Mouse (Mus musculus) embryonic facial prominence, embryonic 11.5 days (tissue): ENCODE measurements around the gene Pdxdc1. TPM values are rescaled to one million over a fixed set of nuclear protein-coding genes. Genes with fewer than 3 reads are reported as not detected.

Experiments
- ATAC-seq: fragments of 200-750 bp; cut with Nextera tagmentation; replicated peaks from 2 replicates; pipeline ENCODE4 v1.8.0; 2017; ENCODE audit warnings: low read depth; ENCODE audit not compliant: insufficient number of reproducible peaks, low FRiP score, low TSS enrichment
- DNase-seq: peaks from one replicate; pipeline ENCODE4 v3.0.0-alpha.2; 2015; ENCODE audit warnings: low spot score
- H3K27ac ChIP-seq: fragments of 300-500 bp; sonication (generic); replicated peaks from 2 replicates; pipeline ENCODE4 v1.5.1; 2014; ENCODE audit warnings: mild to moderate bottlenecking, low read depth, low read length, control low read depth
- H3K27me3 ChIP-seq: fragments of 300-500 bp; sonication (generic); 2 replicates; pipeline ENCODE4 v1.6.1; 2014; ENCODE audit warnings: mild to moderate bottlenecking, low read length, moderate library complexity, mixed read lengths; ENCODE audit not compliant: control insufficient read depth, insufficient read depth
- H3K36me3 ChIP-seq: fragments of 300-500 bp; sonication (generic); replicated peaks from 2 replicates; pipeline ENCODE4 v1.6.1; 2014; ENCODE audit warnings: low read depth, mild to moderate bottlenecking, low read length, moderate library complexity, mixed read lengths; ENCODE audit not compliant: control insufficient read depth, insufficient read depth
- H3K4me1 ChIP-seq: fragments of 300-500 bp; sonication (generic); 2 replicates; pipeline ENCODE4 v1.6.1; 2014; ENCODE audit warnings: low read length, mixed read lengths; ENCODE audit not compliant: control insufficient read depth, insufficient read depth
- H3K4me2 ChIP-seq: fragments of 300-500 bp; sonication (generic); 2 replicates; pipeline ENCODE4 v1.6.1; 2014; ENCODE audit warnings: low read depth, mild to moderate bottlenecking, control low read depth, low read length, moderate library complexity
- H3K4me3 ChIP-seq: fragments of 300-500 bp; sonication (generic); 2 replicates; pipeline ENCODE4 v1.5.1; 2014; ENCODE audit warnings: low read depth, low read length, control low read depth
- H3K9ac ChIP-seq: fragments of 300-500 bp; sonication (generic); replicated peaks from 2 replicates; pipeline ENCODE4 v1.6.1; 2014; ENCODE audit warnings: mild to moderate bottlenecking, control low read depth, low read length
- H3K9me3 ChIP-seq: fragments of 300-500 bp; sonication (generic); replicated peaks from 2 replicates; pipeline ENCODE4 v1.6.1; 2016; ENCODE audit warnings: mild to moderate bottlenecking, low read length, inconsistent platforms, mixed read lengths; ENCODE audit not compliant: control insufficient read depth
- WGBS: fragments of 180-500 bp; shearing (Covaris S2); extraction: QIAGEN DNeasy Blood & Tissue Kit; methylation state at CpG from one replicate; pipeline ENCODE4 v1.1.7; 2014; 5-methylcytosine and 5-hydroxymethylcytosine counted together
- polyA plus RNA-seq: library from polyadenylated mRNA; unstranded; fragments of >200 nt; fragmentation: Nextera tagmentation; extraction: Ambion mirVana; gene quantifications from 2 replicates; pipeline ENCODE4 v1.2.1, GENCODE M21; 2014

Pdxdc1 gene
- polyA plus RNA-seq, 1 experiment from 2014 or later = 91.2 TPM

GRCm38 (mm10) chr16:13846675-13847074 lies 56.3 kb downstream of the Pdxdc1 start:
- 90% methylated on average over 1 of the region's 1 CpGs for WGBS
- ATAC-seq (no peak), DNase-seq (no peak)
- H3K27ac ChIP-seq = no peak overlapping the region
- H3K9ac ChIP-seq = no peak overlapping the region
- no peak overlapping the region for H3K4me3 ChIP-seq
- H3K9me3 ChIP-seq = no peaks in the 10 kb centered on the region
- no peak overlapping the region for H3K4me2 ChIP-seq
- no peaks in the 10 kb centered on the region for H3K27me3 ChIP-seq
- no peaks in the 10 kb centered on the region; the same call in none of the 2 replicates for H3K36me3 ChIP-seq
- no peaks in the 10 kb centered on the region for H3K4me1 ChIP-seq

- no peaks in the 10 kb centered on the region for H3K9me3 ChIP-seq
- no peaks in the 10 kb centered on the region; the same call in none of the 2 replicates for H3K36me3 ChIP-seq
- H3K27ac ChIP-seq = no peak overlapping the region
- no peak overlapping the region for H3K4me3 ChIP-seq
- WGBS = 92% methylated on average over 5 of the region's 5 CpGs
- no peak for DNase-seq
- H3K9ac ChIP-seq = no peak overlapping the region
- no peaks in the 10 kb centered on the region for H3K27me3 ChIP-seq
- H3K4me1 ChIP-seq = no peaks in the 10 kb centered on the region
- ATAC-seq = no peak
- H3K4me2 ChIP-seq = no peak overlapping the region
Observed at GRCm38 (mm10) chr16:13845031-13845430, 57.9 kb downstream of the Pdxdc1 start.

- no peak overlapping the region for H3K4me3 ChIP-seq
- ATAC-seq = no peak
- 93% methylated on average over 3 of the region's 3 CpGs for WGBS
- no peak overlapping the region for H3K27ac ChIP-seq
- no peaks in the 10 kb centered on the region for H3K4me1 ChIP-seq
- no peak overlapping the region for H3K9ac ChIP-seq
- no peaks in the 10 kb centered on the region for H3K27me3 ChIP-seq
- peaks cover 3% of the 10 kb centered on the region for H3K36me3 ChIP-seq
- H3K9me3 ChIP-seq = no peaks in the 10 kb centered on the region
- H3K4me2 ChIP-seq = no peak overlapping the region
- no peak for DNase-seq
Observed at GRCm38 (mm10) chr16:13840956-13841355, 62.0 kb downstream of the Pdxdc1 start.

- H3K36me3 ChIP-seq = peaks cover 3% of the 10 kb centered on the region
- no peak overlapping the region for H3K4me2 ChIP-seq
- H3K27me3 ChIP-seq = no peaks in the 10 kb centered on the region
- H3K4me3 ChIP-seq = no peak overlapping the region
- no peak overlapping the region for H3K27ac ChIP-seq
- no peaks in the 10 kb centered on the region for H3K4me1 ChIP-seq
- WGBS = 86% methylated on average over 7 of the region's 7 CpGs
- no peak overlapping the region for H3K9ac ChIP-seq
- ATAC-seq (no peak), DNase-seq (no peak)
- H3K9me3 ChIP-seq = no peaks in the 10 kb centered on the region
Observed at GRCm38 (mm10) chr16:13840056-13840455, 62.9 kb downstream of the Pdxdc1 start.

GRCm38 (mm10) chr16:13834382-13834781 lies 68.5 kb downstream of the Pdxdc1 start:
- Histone ChIP-seq H3K9me3 (no peaks in the 10 kb centered on the region), H3K27me3 (no peaks in the 10 kb centered on the region), H3K36me3 (peaks cover 14% of the 10 kb centered on the region), H3K27ac (no peak overlapping the region), H3K4me3 (no peak overlapping the region), H3K4me2 (no peak overlapping the region), H3K9ac (no peak overlapping the region), H3K4me1 (no peaks in the 10 kb centered on the region)
- no peak for ATAC-seq
- WGBS = 94% methylated on average over 5 of the region's 5 CpGs
- DNase-seq = no peak

GRCm38 (mm10) chr16:13831606-13832005 lies 71.3 kb downstream of the Pdxdc1 start:
- no peak overlapping the region for H3K9ac ChIP-seq
- H3K4me1 ChIP-seq = no peaks in the 10 kb centered on the region
- no peaks in the 10 kb centered on the region for H3K27me3 ChIP-seq
- no peak overlapping the region for H3K27ac ChIP-seq
- no peak for ATAC-seq
- no peak overlapping the region for H3K4me2 ChIP-seq
- DNase-seq = no peak
- H3K36me3 ChIP-seq = peaks cover 14% of the 10 kb centered on the region
- no peaks in the 10 kb centered on the region for H3K9me3 ChIP-seq
- H3K4me3 ChIP-seq = no peak overlapping the region
- WGBS = 89% methylated on average over 5 of the region's 5 CpGs

GRCm38 (mm10) chr16:13830444-13830843 lies 72.5 kb downstream of the Pdxdc1 start:
- Histone ChIP-seq H3K9ac (no peak overlapping the region), H3K27me3 (no peaks in the 10 kb centered on the region), H3K9me3 (no peaks in the 10 kb centered on the region), H3K27ac (no peak overlapping the region), H3K4me2 (no peak overlapping the region), H3K4me1 (no peaks in the 10 kb centered on the region), H3K36me3 (peaks cover 14% of the 10 kb centered on the region), H3K4me3 (no peak overlapping the region)
- DNase-seq (no peak), ATAC-seq (no peak)
- WGBS = 87% methylated on average over 10 of the region's 10 CpGs

- 77% methylated on average over 4 of the region's 4 CpGs for whole genome bisulfite sequencing
- no peak overlapping the region for H3K4me2 ChIP-seq
- H3K36me3 ChIP-seq = peaks cover 5% of the 10 kb centered on the region
- no peaks in the 10 kb centered on the region for H3K27me3 ChIP-seq
- no peaks in the 10 kb centered on the region for H3K4me1 ChIP-seq
- DNase-seq = no peak
- no peak overlapping the region for H3K9ac ChIP-seq
- no peak overlapping the region for H3K27ac ChIP-seq
- no peaks in the 10 kb centered on the region for H3K9me3 ChIP-seq
- no peak overlapping the region for H3K4me3 ChIP-seq
- no peak for ATAC-seq
Observed at GRCm38 (mm10) chr16:13826511-13826910, 76.4 kb downstream of the Pdxdc1 start.
